Mouse (Mus musculus): ENCODE data around the gene D930007J09Rik. TPM values are rescaled to one million over a fixed set of nuclear protein-coding genes. Genes with fewer than 3 reads are reported as not detected.
A peak's percentile ranks its signal among the peaks of the same experiment; 100 is the strongest.

Gene D930007J09Rik
- total and polyA plus RNA-seq, 3 experiments = 14.6 TPM; not detected in 2

DNA sequence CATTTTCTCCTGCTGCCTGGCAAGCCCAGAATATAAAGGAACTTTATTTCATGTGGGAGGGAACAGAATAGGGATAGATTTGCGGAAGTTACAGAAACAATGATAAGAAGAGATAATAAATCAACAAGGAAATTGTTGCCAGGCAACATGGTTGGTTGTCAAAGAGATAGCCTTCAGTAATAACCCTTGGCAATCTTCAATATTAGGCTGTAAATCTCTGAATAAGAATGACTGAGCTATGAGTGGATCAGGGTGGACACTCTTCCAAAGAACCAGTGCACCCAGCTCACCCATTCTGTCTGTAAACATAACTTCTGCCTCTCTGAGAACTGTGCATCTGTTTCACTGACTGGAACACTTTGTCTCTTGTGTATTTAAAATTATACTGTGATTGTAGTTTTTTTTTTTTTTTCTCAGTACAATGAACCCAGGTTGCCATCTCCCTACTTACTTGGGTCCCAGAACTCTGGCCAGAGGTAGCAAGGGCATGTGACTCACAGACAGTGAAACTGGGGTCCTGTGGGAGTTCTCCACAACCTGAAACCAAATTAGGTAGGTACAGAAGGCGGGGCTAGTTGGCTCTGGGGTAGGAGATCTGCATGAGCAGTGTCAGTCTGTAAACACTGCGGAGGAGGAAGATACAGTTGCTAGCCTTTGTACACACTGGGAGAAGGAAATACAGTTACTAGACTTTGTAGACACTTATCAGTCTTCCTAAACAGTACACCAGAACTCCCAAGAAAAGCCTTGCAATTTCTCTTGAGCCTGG, 29.0 kb upstream of the D930007J09Rik start:
- Histone ChIP-seq H3K27ac (ENCODE audit: insufficient read depth, low read depth) (no peak overlapping the region), H3K36me3 (replicated peaks in 1 of 2; ENCODE audit: control insufficient read depth in 1 of 2, insufficient read depth in 1 of 2, low read length in 1 of 2) (no peaks in the 10 kb centered on the region), H3K4me1 (ENCODE audit: control insufficient read depth in 1 of 2, insufficient read depth in 2 of 2) (peaks cover 12 to 84% of the 10 kb centered on the region in 2 experiments), H3K27me3 (replicated peaks) (no peaks in the 10 kb centered on the region), H3K9ac (ENCODE audit: insufficient read depth, low read depth) (no peak overlapping the region), H3K4me2 (ENCODE audit: insufficient read depth, low read depth, poor library complexity, severe bottlenecking) (no peak overlapping the region), H3K79me2 (replicated peaks; ENCODE audit: control insufficient read depth, extremely low read depth, insufficient read depth, poor library complexity, severe bottlenecking) (no peaks in the 10 kb centered on the region), H3K9me3 (replicated peaks; ENCODE audit: low read length) (no peaks in the 10 kb centered on the region), H3K4me3 (replicated peaks in 1 of 3; ENCODE audit: low read depth in 2 of 3, low read length in 2 of 3, poor library complexity in 1 of 3) (no peak overlapping the region)
- DNase-seq (ENCODE audit: extremely low read depth) = peak; percentile 85
- TF ChIP-seq RAD21 (IDR thresholded peaks at IDR 0.05; ENCODE audit: low read depth, low read length) = no peak
- peak; percentile 64 for TF ChIP-seq BHLHE40 (IDR thresholded peaks at IDR 0.05; ENCODE audit: low read depth, low read length)
- peak; percentile 26; the same call in 1 of the 2 replicates for TF ChIP-seq MAX (IDR thresholded peaks at IDR 0.05; ENCODE audit: low read length)
- 0 out of 2 replicates have a peak, but pooled peaks have one; percentile 9 for TF ChIP-seq USF2 (conservative IDR thresholded peaks at IDR 0.05; ENCODE audit: low read depth, low read length)
- no peak for TF ChIP-seq RCOR1 (conservative IDR thresholded peaks at IDR 0.05; ENCODE audit: low read depth, low read length)
- peak; percentile 51; the same call in 1 of the 2 replicates for TF ChIP-seq MEF2A (IDR thresholded peaks at IDR 0.05; ENCODE audit: borderline replicate concordance, low read depth, low read length)
- TF ChIP-seq ZNF384 (IDR thresholded peaks at IDR 0.05; ENCODE audit: low read depth, low read length) = peak; percentile 38; the same call in 1 of the 2 replicates
- in situ Hi-C loops (cut with MboI; ENCODE audit: low pct_ligation_motif_present, low pct_unique_long_range_greater_than_20kb, low sequenced_read_pairs) (no loop called here), dilution Hi-C loops (cut with MboI; ENCODE audit: extremely low pct_ligation_motif_present, extremely low pct_unique_long_range_greater_than_20kb, low sequenced_read_pairs) (no loop called here)

DNA sequence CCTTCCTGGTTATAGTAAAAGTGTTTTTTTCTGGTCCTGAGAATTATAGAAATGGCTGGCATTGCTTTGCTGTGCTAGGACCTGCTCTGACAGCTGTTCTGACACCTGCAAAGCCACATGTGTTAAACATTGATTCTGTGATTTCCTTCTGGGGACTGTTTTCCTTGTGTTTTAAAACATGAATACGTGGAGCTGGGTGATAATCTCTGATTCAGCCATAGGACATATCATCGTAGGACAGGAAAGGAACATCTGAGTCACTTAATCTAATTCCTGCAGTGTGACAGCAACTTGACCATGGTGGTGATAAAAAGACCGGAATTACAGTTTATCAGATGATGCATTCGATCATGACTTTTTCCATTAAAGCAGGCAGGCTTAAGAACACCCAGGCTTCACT, 26.2 kb upstream of the D930007J09Rik start:
- no peak for TF ChIP-seq POLR2A (IDR thresholded peaks at IDR 0.05; ENCODE audit: low read depth, low read length)
- dilution Hi-C loops (cut with MboI; ENCODE audit: extremely low pct_ligation_motif_present, extremely low pct_unique_long_range_greater_than_20kb, low sequenced_read_pairs) = no loop called here

DNA sequence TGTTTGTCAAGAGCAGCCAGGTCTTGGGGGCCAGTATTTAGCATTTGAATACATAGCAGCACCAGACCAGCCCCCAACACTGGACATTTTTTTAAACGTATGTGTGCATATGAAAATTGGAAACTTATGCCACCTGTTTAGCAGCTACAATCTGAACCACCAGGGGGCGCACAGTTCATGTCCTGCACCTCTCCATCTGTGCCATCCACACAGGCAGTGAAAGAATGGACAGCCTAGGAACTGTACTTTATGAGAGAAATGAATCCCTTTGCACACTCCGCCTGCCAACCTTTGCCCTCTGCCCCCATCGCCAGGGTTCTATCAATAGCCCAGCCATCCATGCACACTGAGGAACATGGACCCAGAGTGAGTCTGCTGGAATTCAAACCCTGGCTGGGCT, 25.3 kb upstream of the D930007J09Rik start:
- Histone ChIP-seq H3K27ac (ENCODE audit: insufficient read depth, low read depth) (no peak overlapping the region), H3K9me3 (replicated peaks; ENCODE audit: low read length) (no peaks in the 10 kb centered on the region), H3K36me3 (replicated peaks in 1 of 2; ENCODE audit: control insufficient read depth in 1 of 2, insufficient read depth in 1 of 2, low read length in 1 of 2) (peaks cover 4 to 7% of the 10 kb centered on the region in 2 experiments), H3K4me2 (ENCODE audit: insufficient read depth, low read depth, poor library complexity, severe bottlenecking) (no peak overlapping the region), H3K27me3 (replicated peaks) (no peaks in the 10 kb centered on the region), H3K9ac (ENCODE audit: insufficient read depth, low read depth) (no peak overlapping the region), H3K79me2 (replicated peaks; ENCODE audit: control insufficient read depth, extremely low read depth, insufficient read depth, poor library complexity, severe bottlenecking) (no peaks in the 10 kb centered on the region), H3K4me1 (ENCODE audit: control insufficient read depth in 1 of 2, insufficient read depth in 2 of 2) (peaks cover 17 to 91% of the 10 kb centered on the region in 2 experiments), H3K4me3 (replicated peaks in 1 of 3; ENCODE audit: low read depth in 2 of 3, low read length in 2 of 3, poor library complexity in 1 of 3) (no peak overlapping the region)
- peak; percentile 75 for DNase-seq (ENCODE audit: extremely low read depth)
- in situ Hi-C loops (cut with MboI; ENCODE audit: low pct_ligation_motif_present, low pct_unique_long_range_greater_than_20kb, low sequenced_read_pairs) (no loop called here), dilution Hi-C loops (cut with MboI; ENCODE audit: extremely low pct_ligation_motif_present, extremely low pct_unique_long_range_greater_than_20kb, low sequenced_read_pairs) (no loop called here)
- TF ChIP-seq TCF12 (IDR thresholded peaks at IDR 0.05; ENCODE audit: low read depth, low read length) (0 out of 2 replicates have a peak, but pooled peaks have one; percentile 20), SMC3 (IDR thresholded peaks at IDR 0.05; ENCODE audit: low read depth, low read length) (peak; percentile 42), CHD2 (IDR thresholded peaks at IDR 0.05; ENCODE audit: low read length) (no peak), CTCF (conservative IDR thresholded peaks at IDR 0.05 in 1 of 2, IDR thresholded peaks at IDR 0.05 in 1 of 2; ENCODE audit: low read depth in 2 of 2, low read length in 2 of 2) (peak; percentile 77 to 88), RAD21 (IDR thresholded peaks at IDR 0.05; ENCODE audit: low read depth, low read length) (peak; percentile 50), ZNF384 (IDR thresholded peaks at IDR 0.05; ENCODE audit: low read depth, low read length) (peak; percentile 56), RCOR1 (conservative IDR thresholded peaks at IDR 0.05; ENCODE audit: low read depth, low read length) (no peak)

More for the DNA sequence above, 26.2 kb upstream of the D930007J09Rik start:
- Histone ChIP-seq H3K4me1 (ENCODE audit: control insufficient read depth in 1 of 2, insufficient read depth in 2 of 2) (peaks cover 17 to 95% of the 10 kb centered on the region in 2 experiments), H3K9me3 (replicated peaks; ENCODE audit: low read length) (no peaks in the 10 kb centered on the region), H3K36me3 (replicated peaks in 1 of 2; ENCODE audit: control insufficient read depth in 1 of 2, insufficient read depth in 1 of 2, low read length in 1 of 2) (peaks cover 0 to under 1% of the 10 kb centered on the region in 2 experiments), H3K9ac (ENCODE audit: insufficient read depth, low read depth) (no peak overlapping the region), H3K4me2 (ENCODE audit: insufficient read depth, low read depth, poor library complexity, severe bottlenecking) (no peak overlapping the region), H3K27ac (ENCODE audit: insufficient read depth, low read depth) (no peak overlapping the region), H3K79me2 (replicated peaks; ENCODE audit: control insufficient read depth, extremely low read depth, insufficient read depth, poor library complexity, severe bottlenecking) (no peaks in the 10 kb centered on the region), H3K4me3 (replicated peaks in 1 of 3; ENCODE audit: low read depth in 2 of 3, low read length in 2 of 3, poor library complexity in 1 of 3) (no peak overlapping the region), H3K27me3 (replicated peaks) (no peaks in the 10 kb centered on the region)
- in situ Hi-C loops (cut with MboI; ENCODE audit: low pct_ligation_motif_present, low pct_unique_long_range_greater_than_20kb, low sequenced_read_pairs) = no loop called here
- DNase-seq (ENCODE audit: extremely low read depth) = no peak

All from CH12.LX (cell line).